Mouse (Mus musculus): ENCODE data around the gene Slc25a12. TPM values are rescaled to one million over a fixed set of nuclear protein-coding genes. Genes with fewer than 3 reads are reported as not detected.

Slc25a12 gene
- polyA plus RNA-seq, 1 experiment from 2014 or later = 40.4 TPM

DNA sequence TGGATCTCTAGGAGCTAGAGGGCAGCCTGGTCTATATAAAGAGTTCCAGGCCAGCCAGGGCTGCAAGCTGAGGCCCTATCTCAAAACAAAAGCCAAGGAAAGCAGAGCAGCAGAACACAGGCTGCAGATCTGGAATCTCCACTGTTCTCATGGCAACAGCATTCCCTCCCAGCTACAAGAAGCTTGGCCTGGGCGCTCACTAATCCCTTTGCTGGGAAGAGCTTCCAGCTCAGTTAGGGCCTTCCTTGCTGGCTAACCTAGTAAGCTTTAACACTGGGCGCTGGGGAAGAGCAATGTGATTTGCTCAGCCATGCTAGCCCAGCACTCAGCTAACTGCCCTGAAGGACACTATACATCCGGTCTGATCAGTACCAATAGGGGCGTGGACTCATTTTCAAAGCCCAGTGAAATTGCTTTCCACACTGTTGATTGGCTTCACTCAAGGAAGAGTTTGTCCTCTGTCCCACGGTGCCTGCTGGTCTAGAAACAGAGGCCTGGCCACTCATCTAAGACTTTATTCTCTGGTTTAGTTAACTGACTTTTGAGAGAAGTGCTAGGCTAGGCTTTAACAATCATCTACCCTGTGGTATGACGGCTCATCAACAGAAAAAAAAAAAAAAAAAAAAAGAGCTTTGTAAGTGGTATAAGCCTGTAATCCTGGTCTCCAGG, 77.3 kb downstream of the Slc25a12 start:
- Histone ChIP-seq H3K9ac (ENCODE audit: low read length) (no peak overlapping the region), H3K4me3 (ENCODE audit: low read depth, low read length) (no peak overlapping the region), H3K4me2 (ENCODE audit: low read depth) (no peak overlapping the region), H3K9me3 (ENCODE audit: control insufficient read depth, low read length) (no peaks in the 10 kb centered on the region), H3K27me3 (ENCODE audit: control insufficient read depth, insufficient read depth, low read length) (no peaks in the 10 kb centered on the region), H3K36me3 (ENCODE audit: control insufficient read depth, insufficient read depth, low read length) (no peaks in the 10 kb centered on the region), H3K27ac (ENCODE audit: low read depth, low read length) (no peak overlapping the region), H3K4me1 (ENCODE audit: control insufficient read depth, insufficient read depth, low read length) (no peaks in the 10 kb centered on the region)
- no peak for ATAC-seq (ENCODE audit: insufficient read depth, low FRiP score, low TSS enrichment)
- DNase-seq (ENCODE audit: low spot score) = no peak
- WGBS = 57% methylated on average over 6 of the region's 6 CpGs

DNA sequence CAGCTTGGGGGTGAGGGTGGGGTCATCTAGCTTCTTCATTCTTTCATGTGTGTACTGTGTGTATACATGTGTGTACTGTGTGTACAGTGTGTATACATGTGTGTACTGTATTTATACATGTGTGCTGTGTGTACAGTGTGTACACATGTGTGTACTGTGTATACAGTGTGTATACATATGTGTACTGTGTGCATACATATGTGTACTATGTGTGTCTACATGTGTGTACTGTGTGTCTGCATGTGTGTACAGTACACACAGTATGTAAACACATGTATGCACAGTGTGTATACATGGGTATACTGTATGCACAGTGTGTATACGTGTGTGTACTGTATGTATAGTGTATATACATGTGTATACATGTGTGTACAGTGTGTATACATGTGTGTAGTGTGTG, 85.6 kb downstream of the Slc25a12 start:
- ATAC-seq (ENCODE audit: insufficient read depth, low FRiP score, low TSS enrichment) = no peak
- H3K4me2 ChIP-seq (ENCODE audit: low read depth) = no peak overlapping the region
- 76% methylated on average over 1 of the region's 1 CpGs for WGBS

DNA sequence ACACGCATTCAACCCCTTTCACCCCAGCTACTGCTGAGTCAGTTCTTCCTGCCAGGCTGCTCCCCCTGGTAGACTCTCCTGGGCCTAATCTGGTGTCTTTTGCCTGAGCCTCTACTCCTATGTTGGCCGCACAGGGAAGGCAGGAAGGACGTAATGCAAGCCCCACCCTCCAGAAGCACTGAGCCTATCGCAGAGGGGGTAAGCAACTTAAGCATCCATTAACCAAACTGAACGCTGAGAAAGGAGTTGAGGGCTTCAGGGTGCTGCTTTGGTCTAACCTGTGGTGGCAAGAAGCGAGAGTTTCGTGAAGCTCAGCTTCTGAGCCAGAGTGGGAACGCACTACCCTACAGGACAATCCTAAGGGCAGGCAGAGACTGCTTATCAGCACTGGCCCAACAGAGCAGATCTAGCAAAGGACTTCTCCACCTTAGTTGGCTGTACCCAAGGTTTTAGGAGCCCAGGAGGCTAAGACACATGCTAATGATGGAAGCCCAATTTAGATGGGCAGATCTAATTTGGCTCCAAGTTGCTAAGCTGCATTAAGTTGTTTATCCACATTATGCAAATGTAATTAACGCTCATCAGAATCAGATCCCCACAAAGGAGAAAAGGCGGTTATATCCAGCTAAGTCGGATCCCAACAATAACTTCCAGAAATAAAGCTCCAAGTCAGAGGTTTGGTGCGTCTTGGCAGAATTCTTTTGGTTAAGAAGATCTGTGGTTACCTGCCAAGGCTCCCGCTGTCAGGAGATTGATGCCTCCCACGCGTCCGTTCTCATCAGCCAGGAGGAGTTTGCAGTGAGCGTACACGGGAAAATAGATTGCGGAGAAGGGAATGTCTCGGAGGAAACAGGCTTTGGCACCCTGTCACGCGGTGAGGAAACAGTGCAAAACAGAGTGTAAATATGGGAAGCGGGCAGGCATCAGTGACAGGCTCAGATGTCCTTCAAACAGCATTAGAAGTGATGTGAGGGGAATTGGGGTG, 88.5 kb downstream of the Slc25a12 start:
- Histone ChIP-seq H3K9ac (ENCODE audit: low read length) (no peak overlapping the region), H3K27me3 (ENCODE audit: control insufficient read depth, insufficient read depth, low read length) (no peaks in the 10 kb centered on the region), H3K9me3 (ENCODE audit: control insufficient read depth, low read length) (no peaks in the 10 kb centered on the region), H3K4me3 (ENCODE audit: low read depth, low read length) (no peak overlapping the region), H3K36me3 (ENCODE audit: control insufficient read depth, insufficient read depth, low read length) (peaks cover 3% of the 10 kb centered on the region; the same call in 1 of the 2 replicates), H3K4me2 (ENCODE audit: low read depth) (no peak overlapping the region), H3K4me1 (ENCODE audit: control insufficient read depth, insufficient read depth, low read length) (no peaks in the 10 kb centered on the region), H3K27ac (ENCODE audit: low read depth, low read length) (no peak overlapping the region)
- WGBS = 82% methylated on average over 23 of the region's 23 CpGs
- DNase-seq (ENCODE audit: low spot score) (no peak), ATAC-seq (ENCODE audit: insufficient read depth, low FRiP score, low TSS enrichment) (no peak)

More for the DNA sequence above, 85.6 kb downstream of the Slc25a12 start:
- H3K4me3 ChIP-seq (ENCODE audit: low read depth, low read length) = no peak overlapping the region
- H3K9ac ChIP-seq (ENCODE audit: low read length) = no peak overlapping the region
- no peak for DNase-seq (ENCODE audit: low spot score)
- H3K27me3 ChIP-seq (ENCODE audit: control insufficient read depth, insufficient read depth, low read length) = no peaks in the 10 kb centered on the region
- H3K36me3 ChIP-seq (ENCODE audit: control insufficient read depth, insufficient read depth, low read length) = peaks cover 3% of the 10 kb centered on the region; the same call in 1 of the 2 replicates
- no peak overlapping the region for H3K27ac ChIP-seq (ENCODE audit: low read depth, low read length)
- H3K4me1 ChIP-seq (ENCODE audit: control insufficient read depth, insufficient read depth, low read length) = no peaks in the 10 kb centered on the region
- H3K9me3 ChIP-seq (ENCODE audit: control insufficient read depth, low read length) = no peaks in the 10 kb centered on the region

DNA sequence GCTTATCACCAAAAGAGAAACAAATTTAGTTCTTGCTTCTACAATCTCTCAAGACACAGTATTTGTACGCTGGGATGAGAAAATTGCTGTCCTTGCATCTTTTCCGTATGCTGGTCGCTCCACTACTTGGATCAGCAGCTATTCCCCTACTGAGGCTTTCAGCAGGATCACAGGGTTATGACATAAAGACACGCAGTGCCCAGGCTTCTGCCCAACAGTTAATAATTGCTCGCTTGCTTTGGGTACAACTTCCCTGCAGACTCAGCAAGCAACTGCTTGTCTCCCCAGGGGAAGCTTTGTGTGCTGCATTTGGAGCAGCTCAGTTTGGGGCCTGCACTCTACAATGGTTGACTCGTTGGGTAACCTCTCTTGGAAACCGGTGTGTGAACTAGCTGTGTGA, 91.8 kb downstream of the Slc25a12 start:
- H3K9ac ChIP-seq (ENCODE audit: low read length) = no peak overlapping the region
- no peak overlapping the region for H3K4me2 ChIP-seq (ENCODE audit: low read depth)
- no peaks in the 10 kb centered on the region for H3K36me3 ChIP-seq (ENCODE audit: control insufficient read depth, insufficient read depth, low read length)
- ATAC-seq (ENCODE audit: insufficient read depth, low FRiP score, low TSS enrichment) (no peak), DNase-seq (ENCODE audit: low spot score) (no peak)
- no peaks in the 10 kb centered on the region for H3K4me1 ChIP-seq (ENCODE audit: control insufficient read depth, insufficient read depth, low read length)
- 86% methylated on average over 7 of the region's 7 CpGs for WGBS
- no peak overlapping the region for H3K27ac ChIP-seq (ENCODE audit: low read depth, low read length)
- H3K9me3 ChIP-seq (ENCODE audit: control insufficient read depth, low read length) = no peaks in the 10 kb centered on the region
- H3K4me3 ChIP-seq (ENCODE audit: low read depth, low read length) = no peak overlapping the region
- H3K27me3 ChIP-seq (ENCODE audit: control insufficient read depth, insufficient read depth, low read length) = no peaks in the 10 kb centered on the region

DNA sequence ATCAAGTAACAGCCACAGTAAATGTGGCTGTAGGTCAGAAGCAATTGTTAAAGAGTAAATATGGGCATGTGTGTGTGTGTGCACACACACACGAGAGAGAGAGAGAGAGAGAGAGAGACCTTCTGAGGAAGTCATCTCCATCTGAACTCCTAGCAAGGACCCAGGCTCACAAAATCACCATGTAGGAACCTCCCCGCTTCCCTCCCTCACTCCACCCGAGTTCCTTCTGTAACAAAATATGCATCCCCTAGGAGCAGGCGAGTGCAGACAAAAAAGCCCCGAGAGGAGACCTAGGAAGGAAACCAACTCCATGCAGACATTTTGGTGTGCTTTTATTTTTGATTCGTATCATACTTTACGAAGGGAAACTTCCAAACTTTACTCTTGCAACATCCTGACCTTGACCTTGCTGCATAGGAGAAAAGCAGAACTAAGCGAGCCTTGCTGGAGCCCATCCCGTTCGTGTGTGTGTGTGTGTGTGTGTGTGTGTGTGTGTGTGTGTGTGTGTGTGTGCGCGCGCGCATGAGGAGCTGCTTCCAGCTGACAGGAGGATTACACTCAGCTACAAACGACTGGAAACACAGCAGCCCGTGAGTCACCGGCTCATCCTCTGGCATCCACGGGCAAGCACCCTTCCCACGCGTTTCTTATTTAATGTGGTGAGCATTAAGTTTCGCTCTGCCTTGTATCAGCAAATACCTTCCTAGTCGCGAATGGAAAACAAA, 93.4 kb downstream of the Slc25a12 start:
- Histone ChIP-seq H3K4me1 (ENCODE audit: control insufficient read depth, insufficient read depth, low read length) (no peaks in the 10 kb centered on the region), H3K9me3 (ENCODE audit: control insufficient read depth, low read length) (no peaks in the 10 kb centered on the region), H3K27ac (ENCODE audit: low read depth, low read length) (no peak overlapping the region), H3K9ac (ENCODE audit: low read length) (no peak overlapping the region), H3K36me3 (ENCODE audit: control insufficient read depth, insufficient read depth, low read length) (no peaks in the 10 kb centered on the region), H3K4me2 (ENCODE audit: low read depth) (no peak overlapping the region), H3K4me3 (ENCODE audit: low read depth, low read length) (no peak overlapping the region), H3K27me3 (ENCODE audit: control insufficient read depth, insufficient read depth, low read length) (no peaks in the 10 kb centered on the region)
- ATAC-seq (ENCODE audit: insufficient read depth, low FRiP score, low TSS enrichment) (no peak), DNase-seq (ENCODE audit: low spot score) (no peak)
- WGBS = 76% methylated on average over 23 of the region's 23 CpGs

DNA sequence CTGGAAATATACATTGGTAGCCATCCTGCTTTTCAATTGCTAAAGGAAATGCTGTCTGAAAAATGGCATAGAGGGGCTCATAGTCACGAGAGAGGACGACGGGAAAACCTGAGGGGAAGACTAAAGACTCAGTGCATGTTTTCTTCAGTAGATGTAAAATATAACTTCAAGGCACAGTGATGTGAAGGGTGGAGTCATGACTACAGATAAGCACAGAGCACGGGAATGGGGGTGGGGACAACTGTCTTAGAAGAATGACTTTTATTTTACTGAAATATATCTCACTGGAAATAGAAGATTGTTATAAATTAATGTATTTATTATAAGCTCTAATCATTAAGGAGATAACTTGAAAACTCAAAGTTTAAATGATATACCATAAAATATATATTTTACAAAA, 97.5 kb downstream of the Slc25a12 start:
- WGBS = 87% methylated on average over 4 of the region's 4 CpGs
- Histone ChIP-seq H3K27me3 (ENCODE audit: control insufficient read depth, insufficient read depth, low read length) (no peaks in the 10 kb centered on the region), H3K4me3 (ENCODE audit: low read depth, low read length) (no peak overlapping the region), H3K36me3 (ENCODE audit: control insufficient read depth, insufficient read depth, low read length) (peaks cover 4% of the 10 kb centered on the region; the same call in 1 of the 2 replicates), H3K27ac (ENCODE audit: low read depth, low read length) (no peak overlapping the region), H3K9ac (ENCODE audit: low read length) (no peak overlapping the region), H3K4me1 (ENCODE audit: control insufficient read depth, insufficient read depth, low read length) (no peaks in the 10 kb centered on the region), H3K4me2 (ENCODE audit: low read depth) (no peak overlapping the region), H3K9me3 (ENCODE audit: control insufficient read depth, low read length) (no peaks in the 10 kb centered on the region)
- no peak for ATAC-seq (ENCODE audit: insufficient read depth, low FRiP score, low TSS enrichment)
- DNase-seq (ENCODE audit: low spot score) = no peak

DNA sequence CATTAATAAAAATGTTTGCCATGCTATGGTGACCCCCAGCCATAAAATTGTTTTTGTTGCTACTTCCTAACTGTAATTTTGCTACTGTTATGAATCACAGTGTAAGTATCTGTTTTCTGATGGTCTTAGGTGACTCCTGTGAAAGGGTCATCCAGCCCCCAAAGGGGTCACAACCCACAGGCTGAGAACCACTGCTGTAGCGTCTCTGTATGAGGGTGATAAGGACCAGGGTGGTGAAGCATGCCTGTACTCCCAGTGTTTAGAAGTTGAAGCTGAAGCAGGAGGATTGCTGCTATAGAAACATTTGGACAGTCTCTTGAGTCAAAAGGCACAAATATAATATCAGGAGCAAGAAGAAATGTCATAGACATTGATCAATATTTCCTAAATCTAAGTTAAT, 98.2 kb downstream of the Slc25a12 start:
- no peak overlapping the region for H3K9ac ChIP-seq (ENCODE audit: low read length)
- WGBS = 71% methylated on average over 1 of the region's 1 CpGs
- no peaks in the 10 kb centered on the region for H3K27me3 ChIP-seq (ENCODE audit: control insufficient read depth, insufficient read depth, low read length)

DNA sequence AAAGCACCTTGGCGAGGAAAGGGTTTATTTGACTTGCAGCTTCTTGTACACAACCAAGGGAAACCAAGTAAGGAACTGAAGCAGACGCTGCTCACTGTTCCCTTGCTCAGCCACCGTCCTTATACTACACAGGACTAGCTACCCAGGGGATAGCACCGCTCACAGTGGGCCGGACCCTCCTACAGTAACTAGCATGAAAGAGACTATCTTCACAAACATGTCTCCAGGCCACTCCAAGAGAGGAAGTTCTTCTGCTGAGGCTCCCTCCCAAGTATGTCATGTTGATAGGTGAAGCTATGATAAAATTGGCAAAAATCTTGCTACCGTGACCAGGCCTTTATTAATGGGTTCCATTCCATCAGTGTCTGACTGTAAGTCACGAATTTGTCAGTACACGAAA, 98.9 kb downstream of the Slc25a12 start:
- no peak overlapping the region for H3K4me3 ChIP-seq (ENCODE audit: low read depth, low read length)
- no peaks in the 10 kb centered on the region for H3K27me3 ChIP-seq (ENCODE audit: control insufficient read depth, insufficient read depth, low read length)
- peaks cover 4% of the 10 kb centered on the region; the same call in 1 of the 2 replicates for H3K36me3 ChIP-seq (ENCODE audit: control insufficient read depth, insufficient read depth, low read length)

More for the DNA sequence above, 98.2 kb downstream of the Slc25a12 start:
- DNase-seq (ENCODE audit: low spot score) (no peak), ATAC-seq (ENCODE audit: insufficient read depth, low FRiP score, low TSS enrichment) (no peak)
- H3K4me3 ChIP-seq (ENCODE audit: low read depth, low read length) = no peak overlapping the region
- no peak overlapping the region for H3K27ac ChIP-seq (ENCODE audit: low read depth, low read length)
- H3K9me3 ChIP-seq (ENCODE audit: control insufficient read depth, low read length) = no peaks in the 10 kb centered on the region
- H3K36me3 ChIP-seq (ENCODE audit: control insufficient read depth, insufficient read depth, low read length) = peaks cover 4% of the 10 kb centered on the region; the same call in 1 of the 2 replicates
- no peak overlapping the region for H3K4me2 ChIP-seq (ENCODE audit: low read depth)
- H3K4me1 ChIP-seq (ENCODE audit: control insufficient read depth, insufficient read depth, low read length) = no peaks in the 10 kb centered on the region

More for the DNA sequence above, 98.9 kb downstream of the Slc25a12 start:
- Histone ChIP-seq H3K4me1 (ENCODE audit: control insufficient read depth, insufficient read depth, low read length) (no peaks in the 10 kb centered on the region), H3K9ac (ENCODE audit: low read length) (no peak overlapping the region), H3K27ac (ENCODE audit: low read depth, low read length) (no peak overlapping the region), H3K9me3 (ENCODE audit: control insufficient read depth, low read length) (no peaks in the 10 kb centered on the region), H3K4me2 (ENCODE audit: low read depth) (no peak overlapping the region)
- ATAC-seq (ENCODE audit: insufficient read depth, low FRiP score, low TSS enrichment) (no peak), DNase-seq (ENCODE audit: low spot score) (no peak)
- WGBS = 96% methylated on average over 8 of the region's 8 CpGs

Data from neural tube, embryonic 11.5 days (tissue).